Mouse (Mus musculus) fibroblast of lung, adult 2 months (primary cell): ENCODE measurements around the gene Snap23.

Source experiments
- DNase-seq: peaks from one replicate; pipeline ENCODE4 v3.0.0-alpha.2; 2011; ENCODE audit warnings: low read depth

Snap23 gene

GRCm38 (mm10) chr2:120589759-120590158 is 22.3 kb downstream of the Snap23 start:
- DNase-seq, result no peak

DNA sequence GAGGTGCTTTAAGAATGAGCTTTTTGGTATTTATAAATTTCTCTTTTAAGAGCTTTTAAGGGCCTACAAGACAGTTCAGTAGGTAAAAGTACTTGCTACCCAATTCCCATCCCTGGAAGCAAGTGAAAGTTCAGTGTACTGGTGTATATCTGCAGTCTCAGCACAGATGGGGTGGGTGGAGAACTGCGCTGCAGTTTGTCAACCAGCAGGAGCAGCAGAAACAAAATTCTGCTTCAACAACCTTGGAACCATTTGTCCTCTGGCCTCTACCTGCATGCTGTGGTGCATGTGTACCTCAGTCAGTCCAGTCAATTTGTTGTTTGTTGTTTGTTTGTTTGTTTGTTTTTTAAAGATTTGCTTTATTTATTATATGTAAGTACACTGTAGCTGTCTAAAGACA is 24.8 kb downstream of the Snap23 start:
- DNase-seq, result no peak

- DNase-seq, result no peak
Observed at GRCm38 (mm10) chr2:120597734-120598133, 30.3 kb downstream of the Snap23 start.

GRCm38 (mm10) chr2:120599506-120599905 is 32.0 kb downstream of the Snap23 start:
- no peak for DNase-seq

- no peak for DNase-seq
Observed at GRCm38 (mm10) chr2:120606021-120606690, 38.7 kb downstream of the Snap23 start.

DNA sequence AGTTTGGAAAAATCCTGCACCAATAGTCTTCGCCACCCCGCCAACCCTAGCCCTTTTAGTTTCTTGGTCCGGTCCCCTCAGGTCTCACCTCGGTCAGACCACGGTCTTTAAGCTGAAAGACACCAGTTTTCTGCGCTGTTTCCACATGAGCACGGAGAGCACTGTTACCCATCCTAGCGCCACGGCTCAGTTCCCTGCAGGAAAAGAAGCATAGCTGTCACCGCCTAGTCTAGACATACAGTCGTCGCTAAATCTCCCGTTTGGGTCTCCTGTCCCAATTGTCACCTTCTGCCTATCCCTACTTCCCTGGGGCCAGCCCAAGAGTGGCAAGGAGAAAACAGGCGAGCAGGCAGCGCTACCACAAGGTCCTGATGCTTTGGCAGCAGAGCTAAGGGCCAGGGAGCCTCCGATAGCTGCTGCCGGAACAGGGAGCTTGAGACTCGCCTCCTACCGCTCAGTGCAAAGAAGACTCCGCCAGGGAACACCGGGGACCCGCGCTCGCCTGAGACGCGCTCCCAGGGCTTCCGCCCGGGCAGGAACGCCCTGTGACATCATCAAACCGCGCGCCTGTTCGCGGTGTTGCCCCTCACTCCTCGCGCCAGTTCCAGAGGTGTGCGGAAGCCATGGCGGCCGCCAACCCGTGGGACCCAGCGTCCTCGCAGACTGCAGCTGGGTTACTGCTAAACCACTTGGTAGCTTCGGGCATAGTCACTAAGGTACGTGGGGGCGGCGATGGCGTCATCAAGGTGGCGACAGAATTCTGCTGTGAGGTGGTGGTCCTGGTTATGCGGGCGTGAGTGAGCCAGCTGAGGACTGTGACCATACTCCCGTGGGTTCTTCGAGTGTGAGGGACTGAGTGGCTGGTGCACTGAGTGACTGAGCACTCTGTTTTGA is 41.6 kb downstream of the Snap23 start, which contains the start of the genes Haus2 and Lrrc57:
Gene Haus2 (plus strand): TSS at position 554 of the 894 bp plus-strand sequence.
Gene Lrrc57 (minus strand): TSS at position 691 of the 894 bp plus-strand sequence.
- DNase-seq, result peak; percentile 60

DNA sequence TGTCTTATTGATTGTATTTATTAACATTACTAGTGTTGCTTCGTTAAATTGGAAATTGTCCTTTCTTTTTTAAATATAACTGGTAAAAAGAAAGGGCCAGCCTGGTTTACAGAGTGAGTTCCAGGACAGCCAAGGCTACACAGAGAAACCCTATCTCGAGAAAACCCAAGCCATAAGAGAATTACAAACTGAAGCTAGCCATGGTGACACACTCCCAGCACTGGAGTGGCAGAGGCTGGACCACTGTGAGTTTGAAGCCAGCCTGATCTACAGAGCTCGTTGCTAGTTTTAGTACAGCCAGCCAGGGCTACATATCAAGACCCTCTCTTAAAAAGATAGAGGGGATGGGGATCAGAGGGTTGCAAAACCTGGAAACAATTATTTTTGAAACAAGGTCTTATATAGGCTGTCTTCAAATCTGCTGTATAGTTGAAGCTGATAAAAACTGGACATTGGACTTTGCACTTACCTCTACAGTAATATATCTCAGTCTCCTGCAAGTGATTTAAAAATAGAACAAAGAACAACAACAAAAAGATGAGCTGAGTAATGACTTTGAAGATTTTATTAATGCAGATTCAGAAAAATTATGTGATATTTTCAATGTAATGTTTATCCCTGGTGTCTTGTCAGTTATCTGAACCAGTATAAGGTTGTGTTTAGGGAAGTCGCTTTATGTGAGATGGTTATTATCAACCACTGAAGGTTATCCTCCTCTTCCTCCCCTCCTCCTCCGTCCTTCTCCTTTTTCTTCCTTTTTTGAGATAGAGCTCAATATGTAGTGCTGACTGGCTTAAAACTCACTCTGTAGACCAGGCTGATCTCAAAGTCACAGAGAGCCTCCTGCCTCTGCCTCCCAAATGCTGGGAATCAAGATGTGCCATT is 49.0 kb downstream of the Snap23 start:
- no peak for DNase-seq

DNA sequence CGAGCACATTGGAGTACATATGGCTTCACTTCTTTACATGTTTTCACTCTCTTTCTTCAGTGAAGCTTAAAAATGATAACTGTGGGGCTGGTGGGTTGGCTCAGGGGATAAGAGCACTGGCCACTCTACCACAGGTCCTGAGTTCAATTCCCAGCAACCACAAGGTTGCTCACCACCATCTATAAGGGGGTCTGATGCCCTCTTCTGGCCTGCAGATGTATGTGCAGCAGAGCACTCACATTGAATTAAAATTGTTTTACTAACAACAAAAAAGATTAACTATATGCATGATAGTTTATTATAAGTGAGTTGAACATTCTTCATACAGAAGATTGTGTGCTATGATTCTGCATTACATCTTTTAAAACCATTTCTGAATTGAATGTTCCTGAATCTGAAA is 52.1 kb downstream of the Snap23 start:
- DNase-seq, result no peak

DNA sequence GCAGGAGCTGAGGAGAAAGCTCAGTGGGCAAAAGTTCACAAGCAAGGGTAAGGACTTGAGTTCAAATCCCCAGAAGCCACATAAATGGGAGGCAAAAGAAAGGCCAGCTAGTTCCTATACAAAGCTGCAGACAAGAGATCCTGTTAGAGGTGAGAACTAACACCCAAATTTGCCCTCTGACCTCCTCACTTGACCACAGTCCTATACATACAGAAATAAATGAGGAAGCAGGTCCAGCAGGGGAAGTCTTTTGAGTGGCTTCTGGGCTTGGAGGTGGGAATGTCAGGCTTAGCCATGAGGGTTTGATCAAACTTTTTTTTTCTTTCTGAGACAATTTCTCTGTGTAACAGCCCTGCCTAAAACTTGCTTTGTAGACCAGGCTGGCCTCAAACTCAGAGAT is 55.4 kb downstream of the Snap23 start:
- no peak for DNase-seq

- no peak for DNase-seq
Observed at GRCm38 (mm10) chr2:120628076-120628865, 60.8 kb downstream of the Snap23 start.

DNA sequence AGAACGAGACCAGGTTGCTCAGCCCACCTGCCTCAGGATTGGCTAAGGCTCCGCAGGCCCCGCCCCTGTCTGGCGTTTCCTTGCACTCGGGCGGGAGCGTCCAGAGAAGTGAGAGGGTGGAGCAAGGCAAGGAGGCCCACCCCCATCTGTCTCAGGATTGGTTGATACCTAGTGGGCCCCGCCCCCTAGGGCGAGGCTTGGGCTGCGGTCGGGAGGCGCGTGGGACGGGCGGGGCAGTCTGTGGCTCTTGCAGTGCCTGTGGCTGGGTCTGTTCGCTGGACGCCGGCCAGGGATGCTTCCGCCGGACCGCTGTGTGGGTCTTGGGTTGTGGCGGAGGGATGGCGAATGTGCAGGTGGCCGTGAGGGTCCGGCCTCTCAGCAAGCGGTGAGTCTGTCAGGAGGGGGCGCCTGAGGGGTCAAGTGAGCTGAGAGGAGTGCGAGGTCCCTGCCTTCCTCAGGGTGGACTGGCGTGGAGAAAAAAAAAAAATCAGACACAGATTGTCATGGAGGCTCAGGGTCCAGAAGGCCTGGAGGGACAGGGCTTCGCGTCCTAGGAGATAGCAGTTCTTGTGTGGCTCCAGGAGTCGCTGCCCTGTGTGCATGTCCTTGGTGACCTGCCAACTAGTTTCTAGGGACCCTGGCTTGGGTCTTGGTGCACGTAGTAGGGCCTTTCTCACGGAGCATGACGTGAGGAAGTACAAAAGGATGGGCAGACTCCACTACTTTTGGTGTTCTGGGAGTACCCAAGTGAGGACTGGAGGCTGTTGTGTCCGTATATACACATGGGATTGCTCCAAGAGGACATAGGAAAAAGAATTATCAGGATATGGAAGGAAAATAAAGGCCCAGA is 61.6 kb downstream of the Snap23 start, which contains the start of gene Stard9:
Gene Stard9 (plus strand): TSS at position 236 of the 850 bp plus-strand sequence.
- peak; percentile 96 for DNase-seq

DNA sequence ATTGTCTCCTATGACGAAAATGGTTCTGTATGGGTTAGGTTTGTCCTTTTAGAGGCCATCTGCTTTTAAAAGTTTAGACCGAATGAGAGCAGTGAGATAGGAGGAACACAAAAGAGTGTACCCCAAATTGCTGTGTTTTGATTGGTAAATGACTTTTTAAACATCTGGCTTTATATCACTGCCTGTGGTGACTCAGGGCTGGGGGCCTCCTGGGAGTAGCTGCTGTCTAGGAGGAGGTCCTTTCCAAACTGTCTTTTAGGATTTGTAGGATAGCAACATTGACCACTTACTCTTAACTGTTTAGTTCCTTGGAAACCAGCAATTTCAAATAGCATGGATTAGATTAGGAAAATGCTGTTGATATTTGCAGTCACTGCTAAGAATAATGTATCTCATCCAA is 62.8 kb downstream of the Snap23 start:
- DNase-seq, result no peak

DNA sequence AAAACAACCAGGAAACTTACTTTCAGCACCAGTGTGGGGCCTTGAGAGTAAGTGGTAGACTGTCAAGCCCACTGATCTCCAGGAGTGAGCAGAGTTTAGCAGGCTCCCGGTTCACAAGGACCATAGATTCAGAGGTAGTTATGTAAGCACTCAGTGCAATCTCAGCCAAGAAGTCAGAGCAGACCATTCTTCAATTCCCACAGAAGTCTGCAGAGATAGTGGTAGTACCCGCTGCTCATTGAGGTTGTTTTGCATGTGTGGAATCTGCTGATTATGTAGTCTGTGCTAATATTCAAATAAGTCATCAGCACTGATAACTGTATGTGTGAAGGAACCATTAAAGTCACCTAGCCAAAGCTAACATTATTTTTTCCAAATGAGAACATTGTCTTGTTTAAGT is 63.2 kb downstream of the Snap23 start:
- DNase-seq, result no peak

DNA sequence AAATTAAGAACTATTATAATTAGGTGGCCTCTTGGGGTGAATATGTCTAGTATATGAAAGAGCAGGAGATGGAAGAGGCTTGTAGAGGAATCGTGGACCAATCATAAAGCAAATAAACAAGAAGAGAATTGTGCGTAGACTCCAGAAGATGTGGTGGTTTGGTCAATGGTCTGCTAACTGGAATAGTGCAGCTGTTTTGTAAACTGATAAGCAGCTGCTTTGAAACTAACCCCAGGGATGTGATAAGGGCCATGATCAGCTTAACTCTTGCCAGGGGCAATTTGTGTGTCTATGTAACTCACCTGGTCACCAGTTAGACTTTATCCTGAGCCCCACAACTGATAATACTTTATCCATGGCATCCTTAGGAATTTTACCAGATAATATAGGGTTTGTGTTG is 64.0 kb downstream of the Snap23 start:
- no peak for DNase-seq

DNA sequence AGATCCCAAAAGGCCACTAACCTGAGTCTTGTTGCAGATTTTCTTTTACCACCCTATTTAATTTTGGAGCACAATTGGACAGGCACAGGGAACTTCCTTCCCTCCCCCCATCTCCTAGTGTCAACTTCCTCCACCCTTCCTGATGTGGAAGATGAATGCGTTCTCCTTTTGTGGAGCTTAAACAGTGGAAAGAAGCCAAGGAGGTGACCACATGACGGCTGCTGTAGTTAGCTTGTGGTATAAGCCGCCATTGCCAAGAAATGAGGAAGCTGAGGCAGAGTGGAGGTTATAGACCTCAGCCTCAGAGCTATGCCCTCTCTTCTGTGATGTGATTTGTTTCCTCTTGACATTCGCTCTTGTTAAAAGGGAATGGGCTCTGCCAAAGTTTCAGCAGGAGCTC is 64.5 kb downstream of the Snap23 start:
- no peak for DNase-seq

DNA sequence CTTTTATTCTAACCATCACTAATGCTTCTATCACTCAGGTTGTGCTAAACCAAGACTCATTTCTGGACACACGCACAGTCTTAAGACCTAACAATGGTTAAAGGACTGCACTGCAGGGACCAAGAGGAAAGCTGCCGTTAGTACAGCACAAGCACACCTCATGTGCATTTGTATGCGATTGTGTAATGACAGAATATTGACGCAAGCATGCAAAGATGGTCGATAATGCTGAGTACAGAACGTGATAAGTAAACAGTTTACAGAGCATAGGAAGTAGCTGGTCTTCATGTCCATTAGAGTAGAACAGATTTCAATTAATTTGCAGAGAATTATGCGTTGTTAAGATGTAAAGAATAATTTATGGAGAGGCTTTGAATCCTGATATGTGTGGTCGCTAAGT is 73.4 kb downstream of the Snap23 start:
- no peak for DNase-seq

DNA sequence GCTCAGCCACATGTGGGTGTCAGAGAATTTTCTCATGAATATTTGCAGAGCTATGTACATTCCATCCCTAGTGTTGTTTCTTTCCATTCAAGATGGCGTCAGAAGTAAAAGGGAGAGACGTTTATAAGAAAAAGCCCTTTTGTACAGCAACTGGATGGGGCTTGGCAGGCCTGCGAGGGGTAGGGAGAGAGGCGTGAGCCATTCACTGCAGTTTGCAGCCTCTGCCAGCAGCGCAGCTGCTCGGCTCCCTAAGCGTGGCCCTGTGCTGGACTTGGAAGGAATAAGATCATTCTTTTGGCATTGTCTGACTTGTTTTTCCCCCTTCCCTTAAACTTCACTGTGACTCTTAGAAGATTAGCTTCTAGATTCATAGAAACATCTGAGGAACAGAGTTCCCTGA is 76.4 kb downstream of the Snap23 start:
- DNase-seq, result peak; percentile 40

- no peak for DNase-seq
Observed at GRCm38 (mm10) chr2:120646777-120647176, 79.3 kb downstream of the Snap23 start.
